Mouse (Mus musculus) activated CD4-positive, CD25-positive, alpha-beta regulatory T cell, adult 4 months (primary cell): Measurements from ENCODE around the gene BC003965. TPM values are rescaled to one million over a fixed set of nuclear protein-coding genes. Genes with fewer than 3 reads are reported as not detected.
"Not testable (repeated sequence)": the region's sequence is repeated elsewhere in the genome, so short reads cannot be mapped to it uniquely, and the experiment has no call there.

ENCODE experiments used
- ATAC-seq: one replicate; pipeline ENCODE4 v1.8.0; 2017
- polyA plus RNA-seq, 2 experiments: library from polyadenylated mRNA; unstranded; fragments of 100-300 nt; shearing (Covaris generic); gene quantifications; one replicate each; pipeline ENCODE4 v1.2.1; 2017

The BC003965 gene
- polyA plus RNA-seq, 2 experiments from 2014 or later = 13.1 to 14.3 TPM

DNA sequence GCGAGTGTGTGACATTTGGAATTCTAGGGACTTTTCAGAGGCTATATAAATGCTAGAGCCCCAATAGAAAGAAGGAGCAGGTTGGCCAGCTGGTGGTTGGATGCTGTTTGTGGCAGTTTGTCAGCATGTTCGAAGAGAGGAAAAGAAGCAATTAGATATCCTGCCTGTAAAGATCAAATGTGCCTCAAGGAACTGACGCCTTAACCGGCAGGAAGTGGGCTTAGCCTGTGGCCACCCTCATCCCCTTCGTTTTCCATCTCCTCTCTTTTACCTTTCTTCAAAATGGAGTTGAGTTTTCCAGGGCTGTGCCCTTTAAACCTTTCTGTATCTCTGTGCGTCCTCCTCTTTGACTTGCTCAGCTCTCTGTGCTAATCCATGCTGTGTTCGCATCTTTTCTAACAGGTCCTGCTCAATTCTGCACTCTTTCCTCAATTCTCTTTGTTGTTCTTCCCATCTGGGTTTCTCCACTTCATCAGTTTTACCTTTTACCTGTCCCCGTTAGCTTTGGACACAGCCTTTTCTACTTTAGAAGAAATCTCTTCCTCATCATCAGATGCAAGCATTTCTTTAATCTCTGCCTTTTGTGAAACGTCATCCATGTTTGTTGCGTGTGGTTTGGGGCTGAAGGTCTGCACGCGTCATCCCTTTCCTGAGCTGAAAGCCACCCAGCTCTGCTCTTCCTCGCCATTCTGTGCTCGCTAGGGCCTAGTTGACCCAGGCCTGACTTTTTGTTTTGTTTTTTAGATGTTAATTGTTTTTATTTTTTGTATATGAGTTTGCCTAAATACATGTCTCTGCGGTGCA is 35.3 kb downstream of the BC003965 start:
- ATAC-seq = peak; percentile 34

DNA sequence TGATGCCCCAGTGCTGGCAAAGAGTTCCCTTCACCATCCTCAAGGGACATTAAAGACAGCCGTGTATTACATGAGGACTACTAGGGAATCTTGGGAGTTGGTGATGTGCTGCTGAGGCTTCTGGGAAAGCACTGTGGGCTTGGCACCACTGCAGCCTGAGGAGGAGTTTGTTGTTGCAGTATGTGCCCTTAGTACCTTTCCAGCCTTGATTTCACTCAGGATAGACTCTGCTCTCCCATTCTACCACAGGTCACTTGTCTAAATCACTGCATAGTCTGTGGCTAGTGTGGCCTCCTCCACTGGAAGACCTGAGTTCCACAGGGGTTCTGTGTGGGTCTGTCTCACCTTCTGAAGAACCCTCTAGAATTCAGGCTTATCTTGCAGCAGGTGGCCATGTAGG is 36.4 kb downstream of the BC003965 start:
- ATAC-seq = no peak

DNA sequence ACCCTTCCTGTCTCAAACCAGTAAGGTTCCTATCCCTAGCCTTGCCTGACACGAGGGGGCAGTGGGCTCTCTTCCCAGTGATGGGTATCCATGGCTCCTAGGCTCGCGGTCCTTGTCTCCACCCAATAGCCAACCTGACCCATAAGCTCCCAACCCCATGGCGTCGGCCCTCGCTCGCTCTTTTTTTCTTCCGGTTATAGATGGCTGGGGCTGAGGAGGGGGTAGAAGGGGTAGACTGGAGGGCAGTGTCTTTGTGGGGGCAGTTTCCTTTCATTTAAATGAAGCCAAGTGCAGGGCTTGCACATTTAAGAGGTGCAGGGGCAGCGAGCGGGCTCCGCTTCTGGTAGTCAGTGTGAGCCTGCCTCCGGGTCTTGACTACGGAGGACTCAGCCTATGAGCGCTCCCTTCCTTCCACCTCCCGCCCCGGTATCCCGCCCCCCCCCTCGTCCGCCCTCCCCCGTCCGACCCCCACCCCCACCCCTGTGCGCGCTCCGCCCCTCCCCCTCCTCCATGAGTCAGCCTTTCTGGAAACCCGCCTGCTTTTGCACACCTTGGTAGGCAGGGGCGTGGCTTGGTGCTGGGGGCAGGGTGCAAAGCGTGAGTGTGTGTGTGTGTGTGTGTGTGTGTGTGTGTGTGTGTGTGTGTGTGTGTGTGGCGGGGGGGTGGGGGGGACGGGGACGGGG is 37.6 kb downstream of the BC003965 start:
- peak; percentile 19 for ATAC-seq

DNA sequence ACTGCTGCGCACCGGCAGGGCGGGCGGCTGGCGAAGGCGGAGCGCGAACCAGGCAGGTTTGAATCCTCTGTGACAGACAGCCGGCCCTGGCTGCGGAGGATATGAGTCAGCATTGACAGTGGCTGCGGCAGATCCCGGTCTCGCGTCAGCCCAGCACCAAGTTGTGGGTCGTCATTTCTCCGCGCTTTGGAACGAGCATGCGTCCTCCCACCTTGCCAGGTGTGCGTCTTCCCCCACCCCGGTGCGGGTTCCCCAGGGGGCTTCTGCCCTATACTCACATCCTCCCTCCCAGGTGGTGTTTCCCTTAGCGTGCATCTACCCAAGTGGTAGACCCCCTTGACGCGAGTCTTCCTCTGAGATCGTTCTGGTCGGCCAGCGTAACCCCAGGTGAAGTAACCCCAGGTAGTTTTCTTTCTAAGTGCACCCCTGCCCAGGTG is 38.2 kb downstream of the BC003965 start:
- peak; percentile 49 for ATAC-seq

DNA sequence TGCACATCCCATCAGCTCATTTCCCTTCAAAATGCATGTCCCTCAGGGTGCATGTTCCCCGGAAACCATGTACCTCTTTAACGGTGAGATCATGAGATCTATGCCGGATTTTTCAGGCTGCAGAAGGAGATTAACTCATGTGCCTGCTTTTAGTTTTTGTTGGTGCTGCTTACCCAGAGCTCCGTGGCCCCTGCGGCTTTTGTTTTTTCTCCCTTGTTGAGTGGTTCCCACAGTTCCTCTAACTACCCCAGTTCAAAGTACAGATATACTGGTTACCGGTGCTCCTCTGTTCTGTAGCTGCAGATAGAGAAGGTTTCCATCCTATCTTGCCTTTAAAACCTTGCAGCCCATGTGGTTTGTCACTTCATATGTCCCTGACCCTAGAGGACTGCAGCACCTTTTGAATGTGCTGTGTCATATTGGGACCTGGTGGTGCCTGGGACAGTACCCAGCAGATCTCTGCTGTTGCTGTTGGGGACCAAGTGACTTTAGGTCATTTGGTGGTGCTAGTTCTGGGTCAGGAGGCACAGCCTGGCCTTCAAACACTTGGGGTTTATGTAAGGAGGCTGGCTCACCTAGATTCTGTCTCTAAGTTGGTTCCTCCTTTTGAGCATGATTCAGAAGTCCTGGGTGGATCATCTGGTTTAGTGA is 38.7 kb downstream of the BC003965 start:
- ATAC-seq = peak; percentile 2

DNA sequence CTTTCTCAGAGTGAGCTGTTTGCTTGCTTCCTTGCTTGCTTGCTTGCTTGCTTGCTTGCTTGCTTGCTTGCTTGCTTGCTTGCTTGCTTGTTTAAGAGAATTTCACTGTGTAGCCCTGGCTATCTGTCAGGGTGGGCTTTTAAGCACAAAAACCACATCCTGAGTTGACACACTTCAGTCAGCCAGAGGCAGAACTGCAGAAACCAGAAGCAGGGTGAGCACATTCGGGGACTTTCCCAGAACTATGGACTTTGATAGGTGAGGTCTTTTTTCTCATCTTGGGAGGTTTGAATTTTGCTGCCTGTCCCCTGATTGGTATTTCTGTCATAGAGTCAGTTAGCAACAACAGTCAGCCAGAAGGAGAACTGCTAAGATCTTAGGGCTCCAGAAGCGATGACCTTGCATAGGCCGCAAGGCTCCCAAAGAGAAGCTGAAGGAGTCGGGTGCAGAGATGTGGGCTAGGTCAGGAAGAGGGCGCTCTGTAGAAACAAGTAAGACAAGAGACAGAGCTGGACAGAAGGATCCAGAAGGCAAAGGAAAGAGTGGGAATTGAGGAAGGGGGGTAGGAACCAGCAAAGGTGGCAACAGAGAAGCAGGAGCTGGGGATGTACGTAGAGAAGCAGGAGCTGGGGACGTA is 40.4 kb downstream of the BC003965 start:
- peak; percentile 76 for ATAC-seq

DNA sequence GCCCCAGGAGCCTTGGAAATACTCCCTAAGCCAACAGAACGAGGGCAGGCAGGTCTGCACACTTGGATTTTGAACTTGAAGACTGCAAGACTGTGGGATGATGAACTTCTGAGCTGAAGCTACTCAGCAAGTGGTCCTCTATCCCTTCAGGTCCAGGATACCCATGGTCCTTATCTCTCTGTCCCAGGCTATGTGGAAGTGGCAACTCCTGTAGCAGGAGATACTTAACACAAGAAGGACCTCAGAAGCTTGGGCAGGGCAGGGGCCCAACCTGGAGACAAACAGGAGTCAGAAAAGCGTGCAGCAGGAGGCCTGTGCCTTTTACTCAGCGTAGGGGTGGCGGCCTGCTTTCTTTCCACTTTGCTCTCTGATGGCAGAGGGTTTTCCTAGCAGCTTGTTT is 41.3 kb downstream of the BC003965 start:
- ATAC-seq = no peak

DNA sequence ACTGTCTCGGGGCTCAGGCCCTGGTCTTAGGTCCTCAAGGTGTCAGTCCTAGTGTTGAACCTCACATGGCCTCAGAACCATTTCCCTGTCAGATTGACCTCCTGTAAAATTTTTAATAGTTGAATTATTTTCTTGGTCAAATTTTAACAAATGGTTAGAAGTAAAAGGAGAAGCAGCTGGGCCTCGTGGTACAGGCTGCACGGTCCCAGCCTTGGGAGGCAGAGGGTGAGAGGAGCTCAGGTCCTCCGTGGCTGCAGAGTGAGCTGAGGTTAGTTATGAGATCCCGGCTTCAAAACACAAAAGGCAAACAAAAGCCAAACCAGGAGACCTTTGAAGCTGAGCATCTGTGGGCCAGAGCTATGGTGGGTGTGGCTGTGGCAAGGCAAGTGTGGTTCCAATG is 43.6 kb downstream of the BC003965 start:
- no peak for ATAC-seq

DNA sequence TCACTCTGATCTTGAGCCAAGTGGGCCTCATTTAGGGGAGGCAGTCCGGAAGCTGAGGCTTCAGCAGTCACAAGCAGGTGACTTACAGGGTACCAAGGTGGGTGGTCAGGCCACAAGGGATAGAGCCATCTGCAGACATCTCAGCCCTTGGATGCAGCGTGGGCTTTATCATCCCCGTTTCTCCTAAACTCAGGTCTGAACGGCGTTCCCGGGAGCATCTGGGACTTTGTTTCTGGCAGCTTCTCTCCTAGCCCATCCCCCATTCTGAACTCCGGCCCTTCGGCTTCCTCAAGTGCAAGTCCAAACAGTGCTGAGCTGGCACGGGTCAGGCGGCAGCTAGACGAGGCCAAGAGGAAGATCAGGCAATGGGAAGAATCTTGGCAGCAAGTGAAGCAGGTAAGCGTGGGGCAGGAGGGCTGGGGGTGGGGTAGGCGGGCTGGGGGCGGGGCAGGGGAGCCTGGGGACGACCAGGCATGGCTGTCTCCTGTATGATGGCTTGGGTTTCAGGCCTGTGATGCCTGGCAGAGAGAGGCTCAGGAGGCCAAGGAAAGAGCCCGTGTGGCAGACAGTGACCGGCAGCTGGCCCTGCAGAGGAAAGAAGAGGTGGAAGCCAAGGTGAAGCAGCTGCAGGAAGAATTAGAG is 45.8 kb downstream of the BC003965 start:
- ATAC-seq = not testable (repeated sequence)

DNA sequence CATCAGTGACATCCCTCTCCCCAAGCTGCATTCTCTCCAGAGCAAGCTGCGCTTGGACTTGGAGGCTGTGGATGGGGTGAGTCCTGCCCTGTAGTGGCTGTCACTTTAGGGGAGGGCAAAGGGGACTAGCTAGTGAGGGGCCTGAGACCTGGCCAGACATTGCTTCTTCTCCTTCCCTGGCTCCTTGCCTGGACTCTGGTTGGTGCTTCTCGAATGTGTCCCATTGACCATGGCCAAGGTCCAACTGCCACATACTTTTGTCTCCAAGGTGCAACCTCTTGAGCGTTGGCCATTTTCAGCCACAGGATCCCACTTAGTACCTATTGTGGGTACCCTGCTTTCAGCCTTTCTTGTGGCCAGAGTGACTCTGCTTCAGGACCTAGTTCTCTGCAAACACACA is 46.3 kb downstream of the BC003965 start:
- no peak for ATAC-seq

DNA sequence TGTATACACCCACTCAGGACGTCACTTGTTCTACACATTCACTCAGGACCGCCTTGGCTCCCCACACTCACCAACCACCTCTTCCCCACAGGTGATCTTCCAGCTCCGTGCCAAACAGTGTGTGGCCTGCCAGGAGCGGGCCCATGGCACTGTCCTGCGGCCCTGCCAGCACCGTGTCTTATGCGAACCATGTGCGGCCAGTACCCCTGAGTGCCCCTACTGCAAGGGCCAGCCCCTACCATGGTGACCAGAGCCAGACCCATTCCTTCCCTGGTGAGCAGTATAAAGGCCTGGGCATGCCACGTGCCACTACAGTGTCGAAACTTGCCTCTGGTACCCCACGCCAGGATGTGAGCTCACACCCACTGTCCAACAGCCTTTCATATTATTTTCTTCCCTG is 47.3 kb downstream of the BC003965 start:
- not testable (repeated sequence) for ATAC-seq

DNA sequence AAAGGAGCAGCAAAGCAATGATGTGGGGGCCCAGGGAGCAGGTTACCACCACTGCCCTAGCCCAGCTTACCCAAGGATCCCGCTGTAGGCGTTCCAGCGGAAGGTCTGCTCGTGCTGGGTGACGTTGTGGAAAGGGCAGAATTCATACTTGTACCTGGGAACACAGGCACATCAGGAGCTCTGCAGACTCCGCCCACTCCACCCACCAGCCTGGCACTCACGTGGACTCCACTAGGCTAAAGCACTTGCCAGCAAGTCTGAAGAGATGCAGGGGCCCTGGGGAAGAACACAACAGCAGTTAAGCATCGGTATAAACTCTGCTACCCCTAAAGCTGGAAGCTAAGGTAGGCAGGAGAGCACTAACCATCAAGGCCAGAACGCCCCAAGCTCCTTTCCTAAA is 51.3 kb downstream of the BC003965 start:
- ATAC-seq = no peak

Other genes with a start within 250 kb of the BC003965 start
- 10 to 100 TPM; 26.1 to 28.6 TPM for gene Mapk8ip3, start 247.6 kb upstream of the BC003965 start, polyA plus RNA-seq
- 10 to 100 TPM; 27.9 to 35.8 TPM for gene Jpt2, start 223.9 kb upstream of the BC003965 start, polyA plus RNA-seq
- 10 to 100 TPM; 12.6 to 17.1 TPM for gene Cramp1l, start 168.8 kb upstream of the BC003965 start, polyA plus RNA-seq
- 10 to 100 TPM; 14.5 TPM for gene Ift140, start 168.5 kb upstream of the BC003965 start, polyA plus RNA-seq
- gene Tmem204, start 101.0 kb upstream of the BC003965 start, polyA plus RNA-seq = under 1 TPM in 1 of 2 experiments, not detected in 1; 0.63 TPM
- 10 to 100 TPM; 16.8 to 18.7 TPM for gene Telo2, start 68.6 kb upstream of the BC003965 start, polyA plus RNA-seq
- not detected for gene Ptx4, start 63.8 kb upstream of the BC003965 start, polyA plus RNA-seq
- gene Clcn7, start 51.2 kb upstream of the BC003965 start, polyA plus RNA-seq = 10 to 100 TPM; 15.4 to 16.8 TPM
- gene Ccdc154, start 22.1 kb upstream of the BC003965 start, polyA plus RNA-seq = not detected
- gene Gm38655, start 9.1 kb upstream of the BC003965 start, polyA plus RNA-seq = not detected
- 10 to 100 TPM; 14.4 to 20.2 TPM for gene Unkl, start 3.8 kb downstream of the BC003965 start, polyA plus RNA-seq
- gene Gnptg, start 55.6 kb downstream of the BC003965 start, polyA plus RNA-seq = 10 to 100 TPM; 44.3 to 57.7 TPM
- 10 to 100 TPM; 27.7 to 32.1 TPM for gene Tsr3, start 55.6 kb downstream of the BC003965 start, polyA plus RNA-seq
- 1 to 10 TPM; 1.4 to 8.5 TPM for gene Baiap3, start 71.8 kb downstream of the BC003965 start, polyA plus RNA-seq
- 100 to 1,000 TPM; 368 to 405 TPM for gene Ube2i, start 90.1 kb downstream of the BC003965 start, polyA plus RNA-seq
- gene Prss34, start 113.8 kb downstream of the BC003965 start, polyA plus RNA-seq = not detected
- not detected for gene Prss28, start 124.1 kb downstream of the BC003965 start, polyA plus RNA-seq
- gene Prss29, start 134.1 kb downstream of the BC003965 start, polyA plus RNA-seq = not detected
- gene Tpsab1, start 161.0 kb downstream of the BC003965 start, polyA plus RNA-seq = not detected
- gene Tpsb2, start 181.8 kb downstream of the BC003965 start, polyA plus RNA-seq = not detected
- not detected for gene Tpsg1, start 184.7 kb downstream of the BC003965 start, polyA plus RNA-seq
- not detected for gene Cacna1h, start 249.2 kb downstream of the BC003965 start, polyA plus RNA-seq